Mouse (Mus musculus): ENCODE results near the gene 4930432M17Rik. TPM values are rescaled to one million over a fixed set of nuclear protein-coding genes. Genes with fewer than 3 reads are reported as not detected.

The 4930432M17Rik gene
- polyA plus RNA-seq, 1 experiment = not detected

- no peaks in the 10 kb centered on the region for H3K9me3 ChIP-seq (replicated peaks; ENCODE audit: control insufficient read depth, insufficient read depth, low read length, poor library complexity, severe bottlenecking)
- H3K27me3 ChIP-seq (ENCODE audit: control insufficient read depth, insufficient read depth, low read length, poor library complexity, severe bottlenecking) = no peaks in the 10 kb centered on the region
- H3K27ac ChIP-seq (ENCODE audit: insufficient read depth, low read length) = no peak overlapping the region
- no peak overlapping the region for H3K9ac ChIP-seq (ENCODE audit: low read depth, poor library complexity, severe bottlenecking)
- no peaks in the 10 kb centered on the region for H3K4me1 ChIP-seq (ENCODE audit: control insufficient read depth, insufficient read depth, low read length)
- no peaks in the 10 kb centered on the region for H3K36me3 ChIP-seq (ENCODE audit: control insufficient read depth, insufficient read depth, low read length, poor library complexity, severe bottlenecking)
- no peak overlapping the region for H3K4me3 ChIP-seq (ENCODE audit: low read depth, low read length)
- TF ChIP-seq POLR2A (IDR thresholded peaks at IDR 0.05; ENCODE audit: insufficient read depth, low read length) = no peak
- TF ChIP-seq EP300 (IDR thresholded peaks at IDR 0.05; ENCODE audit: insufficient read depth, low read depth, low read length) = no peak
Measured at GRCm38 (mm10) chr3:121643236-121643635, 27.3 kb upstream of the 4930432M17Rik start.

DNA sequence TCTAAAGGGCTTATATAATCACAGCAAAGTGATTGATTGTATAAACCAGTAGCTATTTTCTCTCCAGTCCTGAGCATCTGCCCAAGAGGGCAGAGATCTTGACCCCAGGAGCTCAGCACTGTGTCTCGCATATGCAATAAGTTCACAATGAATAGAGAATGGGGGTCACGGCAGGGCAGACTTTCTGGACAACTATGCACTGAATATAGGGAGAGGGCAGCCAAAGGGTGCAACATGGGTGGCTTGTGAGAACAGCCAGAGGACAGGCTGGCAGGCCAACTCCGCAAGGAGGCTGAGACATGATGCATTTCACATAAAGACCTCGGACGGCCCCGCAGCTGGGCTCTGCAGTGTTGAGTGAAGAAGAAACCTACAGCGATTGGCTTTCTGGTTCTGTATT, 25.1 kb upstream of the 4930432M17Rik start:
- Histone ChIP-seq H3K27me3 (ENCODE audit: control insufficient read depth, insufficient read depth, low read length, poor library complexity, severe bottlenecking) (no peaks in the 10 kb centered on the region), H3K27ac (ENCODE audit: insufficient read depth, low read length) (no peak overlapping the region), H3K4me1 (ENCODE audit: control insufficient read depth, insufficient read depth, low read length) (no peaks in the 10 kb centered on the region), H3K9ac (ENCODE audit: low read depth, poor library complexity, severe bottlenecking) (no peak overlapping the region), H3K9me3 (replicated peaks; ENCODE audit: control insufficient read depth, insufficient read depth, low read length, poor library complexity, severe bottlenecking) (no peaks in the 10 kb centered on the region), H3K4me3 (ENCODE audit: low read depth, low read length) (no peak overlapping the region), H3K36me3 (ENCODE audit: control insufficient read depth, insufficient read depth, low read length, poor library complexity, severe bottlenecking) (no peaks in the 10 kb centered on the region)
- TF ChIP-seq EP300 (IDR thresholded peaks at IDR 0.05; ENCODE audit: insufficient read depth, low read depth, low read length) = no peak
- no peak for TF ChIP-seq CTCF (IDR thresholded peaks at IDR 0.05; ENCODE audit: low read depth, low read length)
- no peak for TF ChIP-seq POLR2A (IDR thresholded peaks at IDR 0.05; ENCODE audit: insufficient read depth, low read length)

DNA sequence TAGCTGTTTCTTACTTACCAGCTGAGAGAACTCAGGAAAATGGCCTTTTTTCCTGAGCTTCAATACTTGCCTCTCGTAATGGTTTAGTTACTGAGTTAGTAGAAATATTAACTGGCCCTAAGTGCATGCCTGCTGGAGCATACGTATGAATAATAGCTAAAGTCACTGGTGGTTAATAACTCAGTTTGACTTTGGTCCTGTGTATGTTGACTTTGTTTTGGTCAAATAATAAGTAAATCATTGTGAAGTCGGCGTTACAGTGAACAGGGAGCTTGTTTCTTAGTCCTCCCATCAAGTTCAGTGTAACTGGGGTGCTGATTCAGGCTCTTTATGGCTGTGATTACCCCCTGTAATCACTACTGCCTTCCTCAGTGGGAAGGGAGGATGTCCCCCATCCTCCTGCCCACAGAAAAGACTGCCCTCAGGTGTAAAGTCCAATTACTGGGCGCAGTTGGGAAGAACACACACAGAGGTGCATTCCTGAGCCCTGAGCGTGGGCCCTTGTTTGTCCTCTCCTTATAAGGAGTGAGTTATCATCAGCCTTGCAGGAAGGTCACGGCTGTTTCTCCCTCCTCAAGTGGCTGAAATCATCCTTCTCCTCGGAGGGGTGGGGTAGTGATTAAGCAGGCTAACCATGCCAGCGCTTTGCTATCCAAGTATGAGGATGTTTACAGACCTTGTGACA, 24.1 kb upstream of the 4930432M17Rik start:
- H3K9me3 ChIP-seq (replicated peaks; ENCODE audit: control insufficient read depth, insufficient read depth, low read length, poor library complexity, severe bottlenecking) = no peaks in the 10 kb centered on the region
- TF ChIP-seq POLR2A (IDR thresholded peaks at IDR 0.05; ENCODE audit: insufficient read depth, low read length) = no peak
- TF ChIP-seq CTCF (IDR thresholded peaks at IDR 0.05; ENCODE audit: low read depth, low read length) = no peak
- TF ChIP-seq EP300 (IDR thresholded peaks at IDR 0.05; ENCODE audit: insufficient read depth, low read depth, low read length) = no peak
- no peaks in the 10 kb centered on the region for H3K27me3 ChIP-seq (ENCODE audit: control insufficient read depth, insufficient read depth, low read length, poor library complexity, severe bottlenecking)
- no peaks in the 10 kb centered on the region for H3K36me3 ChIP-seq (ENCODE audit: control insufficient read depth, insufficient read depth, low read length, poor library complexity, severe bottlenecking)
- H3K4me1 ChIP-seq (ENCODE audit: control insufficient read depth, insufficient read depth, low read length) = no peaks in the 10 kb centered on the region
- no peak overlapping the region for H3K9ac ChIP-seq (ENCODE audit: low read depth, poor library complexity, severe bottlenecking)
- no peak overlapping the region for H3K4me3 ChIP-seq (ENCODE audit: low read depth, low read length)
- no peak overlapping the region for H3K27ac ChIP-seq (ENCODE audit: insufficient read depth, low read length)

DNA sequence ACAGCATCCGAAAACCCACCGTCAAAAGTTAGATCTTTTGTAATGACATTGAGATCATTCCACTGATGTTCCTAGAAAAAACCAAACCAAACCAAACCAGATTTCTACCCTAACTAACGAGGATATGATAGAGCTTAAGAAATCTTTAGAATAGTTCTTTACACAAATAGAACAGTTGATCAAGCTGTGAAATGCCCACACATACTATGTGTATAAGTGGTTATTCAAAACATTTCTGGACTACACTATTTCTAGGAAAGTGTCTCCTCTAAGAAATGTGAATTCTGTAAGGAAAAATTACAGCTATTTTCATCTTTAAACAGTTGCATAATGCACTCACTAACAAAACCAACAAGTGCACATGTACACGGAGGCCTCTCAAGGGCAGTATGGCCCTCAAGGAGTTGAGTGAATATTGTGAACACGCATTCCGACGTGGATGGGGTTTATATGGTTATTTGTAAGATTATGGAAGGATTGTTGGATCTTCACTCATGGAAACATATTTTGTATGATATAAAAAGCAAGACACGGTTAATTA, 22.3 kb upstream of the 4930432M17Rik start:
- Histone ChIP-seq H3K27ac (ENCODE audit: insufficient read depth, low read length) (no peak overlapping the region), H3K4me3 (ENCODE audit: low read depth, low read length) (no peak overlapping the region), H3K36me3 (ENCODE audit: control insufficient read depth, insufficient read depth, low read length, poor library complexity, severe bottlenecking) (no peaks in the 10 kb centered on the region), H3K9me3 (replicated peaks; ENCODE audit: control insufficient read depth, insufficient read depth, low read length, poor library complexity, severe bottlenecking) (no peaks in the 10 kb centered on the region), H3K9ac (ENCODE audit: low read depth, poor library complexity, severe bottlenecking) (no peak overlapping the region), H3K4me1 (ENCODE audit: control insufficient read depth, insufficient read depth, low read length) (no peaks in the 10 kb centered on the region), H3K27me3 (ENCODE audit: control insufficient read depth, insufficient read depth, low read length, poor library complexity, severe bottlenecking) (no peaks in the 10 kb centered on the region)
- TF ChIP-seq POLR2A (IDR thresholded peaks at IDR 0.05; ENCODE audit: insufficient read depth, low read length) (no peak), EP300 (IDR thresholded peaks at IDR 0.05; ENCODE audit: insufficient read depth, low read depth, low read length) (no peak), CTCF (IDR thresholded peaks at IDR 0.05; ENCODE audit: low read depth, low read length) (no peak)

- no peaks in the 10 kb centered on the region for H3K4me1 ChIP-seq (ENCODE audit: control insufficient read depth, insufficient read depth, low read length)
Measured at GRCm38 (mm10) chr3:121650052-121650671, 20.4 kb upstream of the 4930432M17Rik start.

DNA sequence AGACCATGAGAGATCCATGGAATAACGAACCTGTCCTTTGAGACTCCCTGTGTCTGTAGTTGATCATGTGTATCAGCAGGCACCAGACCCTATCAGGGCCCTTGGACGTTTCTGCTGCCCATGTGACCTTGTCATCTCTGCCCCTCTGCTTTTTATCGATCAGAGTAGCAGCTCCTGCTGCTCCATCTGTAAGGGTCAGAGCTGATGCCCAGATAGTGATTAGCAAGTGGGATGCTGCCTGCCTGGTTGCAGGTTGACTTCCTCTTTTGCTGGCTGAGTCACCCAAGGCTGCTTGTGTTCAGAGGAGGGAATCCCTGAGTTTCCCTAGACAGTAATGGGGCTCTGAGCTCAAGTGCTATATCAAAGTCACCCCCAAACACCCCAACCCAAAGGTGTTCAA, 18.9 kb upstream of the 4930432M17Rik start:
- no peak overlapping the region for H3K9ac ChIP-seq (ENCODE audit: low read depth, poor library complexity, severe bottlenecking)
- TF ChIP-seq CTCF (IDR thresholded peaks at IDR 0.05; ENCODE audit: low read depth, low read length) (no peak), POLR2A (IDR thresholded peaks at IDR 0.05; ENCODE audit: insufficient read depth, low read length) (no peak), EP300 (IDR thresholded peaks at IDR 0.05; ENCODE audit: insufficient read depth, low read depth, low read length) (no peak)
- no peak overlapping the region for H3K4me3 ChIP-seq (ENCODE audit: low read depth, low read length)
- no peaks in the 10 kb centered on the region for H3K27me3 ChIP-seq (ENCODE audit: control insufficient read depth, insufficient read depth, low read length, poor library complexity, severe bottlenecking)
- H3K27ac ChIP-seq (ENCODE audit: insufficient read depth, low read length) = no peak overlapping the region
- no peaks in the 10 kb centered on the region for H3K4me1 ChIP-seq (ENCODE audit: control insufficient read depth, insufficient read depth, low read length)
- no peaks in the 10 kb centered on the region for H3K9me3 ChIP-seq (replicated peaks; ENCODE audit: control insufficient read depth, insufficient read depth, low read length, poor library complexity, severe bottlenecking)
- H3K36me3 ChIP-seq (ENCODE audit: control insufficient read depth, insufficient read depth, low read length, poor library complexity, severe bottlenecking) = no peaks in the 10 kb centered on the region

More at GRCm38 (mm10) chr3:121650052-121650671, 20.4 kb upstream of the 4930432M17Rik start:
- TF ChIP-seq POLR2A (IDR thresholded peaks at IDR 0.05; ENCODE audit: insufficient read depth, low read length) (no peak), CTCF (IDR thresholded peaks at IDR 0.05; ENCODE audit: low read depth, low read length) (no peak), EP300 (IDR thresholded peaks at IDR 0.05; ENCODE audit: insufficient read depth, low read depth, low read length) (no peak)
- no peaks in the 10 kb centered on the region for H3K36me3 ChIP-seq (ENCODE audit: control insufficient read depth, insufficient read depth, low read length, poor library complexity, severe bottlenecking)
- no peaks in the 10 kb centered on the region for H3K27me3 ChIP-seq (ENCODE audit: control insufficient read depth, insufficient read depth, low read length, poor library complexity, severe bottlenecking)
- no peak overlapping the region for H3K27ac ChIP-seq (ENCODE audit: insufficient read depth, low read length)
- H3K9ac ChIP-seq (ENCODE audit: low read depth, poor library complexity, severe bottlenecking) = no peak overlapping the region
- H3K4me3 ChIP-seq (ENCODE audit: low read depth, low read length) = no peak overlapping the region
- no peaks in the 10 kb centered on the region for H3K9me3 ChIP-seq (replicated peaks; ENCODE audit: control insufficient read depth, insufficient read depth, low read length, poor library complexity, severe bottlenecking)

All from ES-Bruce4 (cell line).